Mouse (Mus musculus) monocyte, adult 59 days (primary cell): ENCODE measurements around the gene Sftpd. TPM values are rescaled to one million over a fixed set of nuclear protein-coding genes. Genes with fewer than 3 reads are reported as not detected.

Source experiments
- total RNA-seq, 2 experiments: library from RNA; stranded (reverse); gene quantifications; one replicate each; pipeline ENCODE4 v1.2.4; 2023

Sftpd gene
- not detected for total RNA-seq

DNA sequence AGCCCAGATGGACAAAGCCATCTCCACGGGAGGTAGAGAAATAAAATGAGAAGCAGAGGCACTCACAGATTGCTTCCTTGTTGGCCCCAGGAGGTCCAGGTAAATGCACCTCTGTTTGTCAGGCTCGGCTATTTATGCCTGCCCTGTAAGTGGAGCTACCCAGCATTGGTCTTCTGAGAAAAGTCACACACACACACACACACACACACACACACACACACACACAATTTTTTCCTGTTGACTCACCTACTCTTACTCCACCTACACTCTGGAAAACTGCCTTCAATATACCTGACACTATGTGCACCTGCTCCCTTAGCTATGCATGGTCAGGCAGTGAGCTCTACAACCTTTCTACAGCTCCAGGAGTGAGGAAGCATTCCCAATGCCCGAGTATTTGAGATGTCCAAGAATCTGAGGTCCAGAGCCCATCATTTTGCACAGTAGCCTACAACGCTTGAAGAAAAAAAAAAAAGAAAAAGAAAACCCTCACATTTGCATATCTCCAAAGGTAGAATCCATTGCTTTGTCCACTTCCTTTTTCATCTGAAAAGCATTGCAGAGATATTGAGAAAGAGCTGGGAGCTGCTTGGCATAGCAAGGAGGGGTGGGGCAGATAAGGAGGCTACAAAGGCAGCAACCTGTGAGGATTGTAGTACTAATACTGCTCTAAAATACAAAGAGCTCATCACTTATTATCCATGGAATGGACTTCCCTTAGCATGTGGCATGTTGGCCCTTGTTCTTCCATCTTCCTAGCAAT, at the start of gene Sftpd:
Gene Sftpd, minus strand, starts transcription at position 91 of the 763 bp plus-strand sequence.

DNA sequence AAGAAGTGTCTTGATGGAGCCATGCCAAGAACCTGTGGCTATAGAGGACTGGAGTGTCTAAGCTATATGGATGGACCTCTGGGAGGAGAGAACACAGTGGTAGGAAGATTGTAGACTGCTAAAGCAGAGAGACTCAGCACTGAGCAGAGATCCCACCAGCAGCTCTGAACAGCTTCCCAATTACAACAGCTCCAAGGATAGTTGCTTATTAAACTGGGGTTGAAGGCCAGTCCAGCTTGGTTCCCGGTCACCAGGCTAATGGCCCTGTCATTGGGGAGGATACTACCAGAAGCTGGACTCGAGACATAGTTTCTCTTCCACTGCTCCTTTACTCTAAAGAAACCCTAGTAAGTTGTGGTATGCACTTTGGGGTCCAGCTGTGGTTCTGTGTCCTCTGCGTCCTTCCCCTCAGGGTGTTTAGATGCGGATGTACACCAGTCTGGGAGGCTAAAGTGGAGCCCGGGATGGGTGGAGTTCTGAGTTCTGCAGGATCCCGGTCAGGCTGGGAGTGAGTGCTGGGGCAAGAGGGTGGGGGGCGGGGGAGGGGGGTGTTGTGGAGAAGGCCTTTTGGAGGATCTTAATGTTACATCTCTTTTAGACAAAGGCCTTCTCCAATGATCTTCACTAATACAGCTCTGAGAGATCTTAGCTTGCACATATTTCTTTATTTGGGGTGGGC, 33.6 kb downstream of the Sftpd start, which contains the start of gene Mbl1:
Gene Mbl1, plus strand, starts transcription at position 239 of the 679 bp plus-strand sequence.

DNA sequence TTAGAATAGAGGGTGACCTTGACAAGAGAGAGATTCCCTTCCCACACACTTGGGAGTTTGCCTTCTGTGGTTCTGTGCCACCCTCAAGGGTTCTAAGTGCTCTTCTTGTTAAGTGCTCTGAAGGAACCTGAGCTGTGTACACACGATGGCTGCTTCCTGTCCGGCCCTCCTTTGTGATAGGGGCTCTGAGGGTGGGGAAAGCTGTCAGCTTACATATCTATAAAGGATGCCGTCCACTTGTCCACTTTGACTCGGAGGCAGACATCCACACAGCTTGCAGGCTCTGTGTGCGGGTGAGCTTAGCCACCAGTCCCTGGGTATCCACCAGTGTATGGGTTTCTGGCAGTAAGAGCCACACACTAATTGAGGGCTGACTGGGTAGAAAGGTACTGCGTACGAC, 53.4 kb downstream of the Sftpd start, which contains the start of gene Sftpa1:
Gene Sftpa1, plus strand, starts transcription at position 243 of the 400 bp plus-strand sequence.

Other genes starting within 250 kb of the Sftpd start
- gene Tspan14, start 218.3 kb downstream of the Sftpd start, total RNA-seq, result 100 to 1,000 TPM; 174 to 183 TPM
- 1 to 10 TPM; 4.4 to 6.3 TPM for gene Fam213a, start 171.4 kb downstream of the Sftpd start, total RNA-seq
- gene Dydc2, start 115.9 kb downstream of the Sftpd start, total RNA-seq, result not detected
- not detected for gene Dydc1, start 112.2 kb downstream of the Sftpd start, total RNA-seq
- not detected for gene Mat1a, start 80.1 kb downstream of the Sftpd start, total RNA-seq
- not detected for gene Sftpa1, start 53.4 kb downstream of the Sftpd start, total RNA-seq
- gene Mbl1, start 33.7 kb downstream of the Sftpd start, total RNA-seq, result not detected
- gene Gm2832, start 93.7 kb upstream of the Sftpd start, total RNA-seq, result not detected
- not detected for gene Gm5798, start 163.5 kb upstream of the Sftpd start, total RNA-seq
- not detected for gene Gm7945, start 201.2 kb upstream of the Sftpd start, total RNA-seq
- not detected for gene Gm6482, start 223.1 kb upstream of the Sftpd start, total RNA-seq